Comparison of ENCODE assay signal across 1 mouse cellular context in the genomic region with DNA sequence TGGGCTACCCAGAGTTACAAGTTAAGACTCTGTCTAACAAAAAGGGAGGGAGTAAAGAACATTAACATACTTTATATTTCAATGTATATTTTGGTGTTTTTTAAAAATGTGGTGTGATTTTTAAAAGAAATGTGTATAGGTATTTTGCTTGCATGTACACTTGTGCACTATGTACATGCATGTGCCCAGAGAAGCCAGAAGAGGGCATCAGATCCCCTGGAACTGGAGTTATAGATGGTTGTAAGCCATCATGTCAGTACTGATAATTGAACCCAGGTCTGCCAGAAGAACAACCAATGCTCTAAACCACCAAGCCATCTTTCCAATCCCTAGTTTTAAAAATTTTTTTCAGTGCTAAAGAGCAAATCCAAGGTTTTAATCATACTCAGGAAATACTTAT.
TF ChIP-seq lines count a peak whose summit lies in the region.

No protein-coding gene starts in this region.

TF ChIP-seq in CH12.LX, 34 proteins besides CTCF, POLR2A, EP300 and RAD21:
- TF ChIP-seq JUND (conservative IDR thresholded peaks at IDR 0.05; ENCODE audit: low read depth, low read length) (no peak), HCFC1 (IDR thresholded peaks at IDR 0.05; ENCODE audit: low read depth, low read length) (no peak), NELFE (IDR thresholded peaks at IDR 0.05; ENCODE audit: low read depth, low read length) (no peak), GABPA (IDR thresholded peaks at IDR 0.05; ENCODE audit: insufficient replicate concordance, low read depth, low read length) (no peak), USF2 (conservative IDR thresholded peaks at IDR 0.05; ENCODE audit: low read depth, low read length) (no peak), USF1 (IDR thresholded peaks at IDR 0.05; ENCODE audit: low read depth, low read length) (no peak), POLR2AphosphoS2 (IDR thresholded peaks at IDR 0.05; ENCODE audit: low read depth, low read length) (no peak), ETS1 (conservative IDR thresholded peaks at IDR 0.05; ENCODE audit: low read depth, low read length) (no peak), JUN (IDR thresholded peaks at IDR 0.05; ENCODE audit: insufficient read depth, low read depth, low read length) (no peak), ZNF384 (IDR thresholded peaks at IDR 0.05; ENCODE audit: low read depth, low read length) (no peak), TCF12 (IDR thresholded peaks at IDR 0.05; ENCODE audit: low read depth, low read length) (no peak), SIN3A (IDR thresholded peaks at IDR 0.05; ENCODE audit: low read length) (no peak), MEF2A (IDR thresholded peaks at IDR 0.05; ENCODE audit: borderline replicate concordance, low read depth, low read length) (no peak), PAX5 (IDR thresholded peaks at IDR 0.05; ENCODE audit: low read length) (no peak), BHLHE40 (IDR thresholded peaks at IDR 0.05; ENCODE audit: low read depth, low read length) (no peak), MAZ (IDR thresholded peaks at IDR 0.05; ENCODE audit: low read depth, low read length) (no peak), TBP (conservative IDR thresholded peaks at IDR 0.05; ENCODE audit: low read depth, low read length) (no peak)
